In the genomic region with DNA sequence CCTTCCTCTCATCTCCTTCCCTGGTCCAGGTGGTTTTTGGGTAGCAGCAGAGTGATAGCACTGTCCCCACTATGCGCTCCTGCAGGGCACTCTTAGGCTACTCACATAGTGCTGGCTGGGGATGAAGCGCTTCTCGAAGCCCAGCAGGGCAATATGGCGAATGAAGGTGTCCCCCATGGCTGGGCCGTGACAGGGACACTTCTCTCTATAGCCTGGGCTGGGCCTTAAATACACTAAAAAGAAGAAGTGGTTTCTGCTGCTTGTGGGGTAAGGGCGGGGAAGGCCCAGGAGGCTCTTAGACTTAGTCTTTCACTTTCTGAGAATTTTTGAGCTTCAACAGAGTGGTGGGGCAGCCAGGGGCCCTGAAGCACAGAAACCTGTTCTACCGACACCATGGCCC, we compare ENCODE assay signal across 10 mouse cellular contexts. TPM values are rescaled to one million over a fixed set of nuclear protein-coding genes. Genes with fewer than 3 reads are reported as not detected.
A peak's percentile ranks its signal among the peaks of the same experiment; 100 is the strongest.
DNase-seq lines count a peak whose midpoint lies in the region; ATAC-seq and TF ChIP-seq lines count a peak whose summit lies in the region.
"Had no signal": no experiment of that assay in that cellular context is flagged by ENCODE, and none has a peak within 500 bp of the region (broad histone marks: within the 10 kb centered on the region; RNA-seq: fewer than 3 reads in every experiment).

Ncf1 (minus strand) TSS at position 235 of the 400 bp plus-strand sequence.

- intact Hi-C loops in gastrocnemius, adult 2 months (cut with DNase I), result loop anchor here (5.0 kb wide), 1 partner anchor 113 kb away; no protein-coding TSS in a partner anchor

- peaks cover 30% of the 10 kb centered on the region; the same call in 1 of the 2 replicates for H3K36me3 ChIP-seq in macrophage (ENCODE audit: inconsistent target)

- peak; percentile 33 for ATAC-seq in granulocyte monocyte progenitor cell, adult 5-6 weeks (replicated peaks; ENCODE audit: poor library complexity, severe bottlenecking)
- ATAC-seq: intestine, postnatal 0 days had no signal

- H3K4me3 ChIP-seq in gastrocnemius, adult 2 months, result peak within 1 kb of the TSS; percentile 47
- H3K4me3 ChIP-seq in macrophage (ENCODE audit: inconsistent target), result peak within 1 kb of the TSS; percentile 78

- H3K27ac ChIP-seq in gastrocnemius, adult 2 months, result peak within 1 kb of the TSS; percentile 46; the same call in 1 of the 2 replicates
- H3K27ac ChIP-seq in macrophage, result peak within 1 kb of the TSS; percentile 95

- DNase-seq in gastrocnemius, adult 2 months, result no peak
- no peak for DNase-seq in gastrocnemius, postnatal 4 days (ENCODE audit: low spot score in 2 of 2)
- peak; percentile 81 to 84 for DNase-seq in B cell, adult 2 months
- no peak for DNase-seq in right cerebral cortex, postnatal 36 days (ENCODE audit: low spot score in 2 of 2)
- DNase-seq in frontal cortex, postnatal 14 days (ENCODE audit: low spot score in 2 of 2), result no peak
- no peak for DNase-seq in cerebellum, adult 18-20 months
- DNase-seq: adrenal gland, postnatal 36 days had no signal

- peaks cover 51% of the 10 kb centered on the region for H3K79me2 ChIP-seq in macrophage (ENCODE audit: inconsistent target)

- no peak for TF ChIP-seq CTCF in gastrocnemius, adult 2 months (IDR thresholded peaks at IDR 0.05)

- WGBS in macrophage (ENCODE audit: missing documents), result 2% methylated on average over 7 of the region's 7 CpGs

RNA-seq across cellular contexts. Expression of gene Ncf1, which starts in this region (rescaled TPM):
- 1 to 10 TPM; 1.0 to 3.8 TPM for total RNA-seq in gastrocnemius, adult 2 months (2021)
- 1 to 10 TPM; 6.4 to 7.7 TPM for total RNA-seq in gastrocnemius, postnatal 4 days (2021)
- 163 and 170 TPM in 2 replicates for total RNA-seq in granulocyte monocyte progenitor cell, adult 5-6 weeks (2014; fragmentation: Nextera tagmentation)
- total RNA-seq in granulocyte monocyte progenitor cell, adult 5-6 weeks (2017), result 165 and 177 TPM in 2 replicates
- total RNA-seq in macrophage (2018; cell fraction: chromatin; rRNA removed), result 1,000 to 10,000 TPM in 10 of 26 experiments, 100 to 1,000 TPM in 16; 205 to 1,849 (median 728) TPM
- 100 to 1,000 TPM; 217 to 634 (median 404) TPM for total RNA-seq in macrophage (2018; cell fraction: cytosol; rRNA removed)
- total RNA-seq in macrophage (2018; cell fraction: nucleus; rRNA removed), result 1,000 to 10,000 TPM in 6 of 26 experiments, 100 to 1,000 TPM in 20; 220 to 1,391 (median 770) TPM
- 181 to 249 TPM (median 202 TPM) in 3 replicates for polyA plus RNA-seq in macrophage (2018)

Comparison
In these comparisons a context has a peak if more than half of its experiments do, and no peak if none do; other contexts are left out.
1. RNA of gene Ncf1 (total RNA-seq): 163 to 177 TPM in granulocyte monocyte progenitor cell, adult 5-6 weeks; 6.4 to 7.7 TPM in gastrocnemius, postnatal 4 days and 1.0 to 3.8 TPM in gastrocnemius, adult 2 months; every median in the first group is over 10 times any median in the second.
2. DNase-seq: peak in B cell, adult 2 months (2 of 2); none in gastrocnemius, adult 2 months (single experiment), gastrocnemius, postnatal 4 days (0 of 2), right cerebral cortex, postnatal 36 days (0 of 2), frontal cortex, postnatal 14 days (0 of 2) and cerebellum, adult 18-20 months (0 of 2).